Mouse (Mus musculus): ENCODE data around the gene Aym1. TPM values are rescaled to one million over a fixed set of nuclear protein-coding genes. Genes with fewer than 3 reads are reported as not detected.
A peak's percentile ranks its signal among the peaks of the same experiment; 100 is the strongest.
"Not testable (repeated sequence)": the region's sequence is repeated elsewhere in the genome, so short reads cannot be mapped to it uniquely, and the experiment has no call there.

Gene Aym1
- polyA plus RNA-seq, 1 experiment, result not detected

GRCm38 (mm10) chr5:113358833-113359232, 1.7 kb downstream of the Aym1 start:
- no peak for DNase-seq
- Histone ChIP-seq H3K27ac (ENCODE audit: insufficient read depth, low read length) (no peak overlapping the region), H3K4me1 (ENCODE audit: control insufficient read depth, insufficient read depth, low read length) (peaks cover 12% of the 10 kb centered on the region), H3K4me3 (replicated peaks; ENCODE audit: insufficient read depth, low read depth, low read length) (no peak overlapping the region), H3K27me3 (ENCODE audit: control insufficient read depth, insufficient read depth, low read length) (no peaks in the 10 kb centered on the region)
- TF ChIP-seq CTCF (IDR thresholded peaks at IDR 0.05; ENCODE audit: borderline replicate concordance, insufficient read depth, low read depth, low read length) (no peak), POLR2A (IDR thresholded peaks at IDR 0.05; ENCODE audit: borderline replicate concordance, insufficient read depth, low read length) (no peak)
- WGBS, result 40% methylated on average over 11 of the region's 11 CpGs

GRCm38 (mm10) chr5:113361283-113361682, 4.2 kb downstream of the Aym1 start:
- Histone ChIP-seq H3K4me1 (ENCODE audit: control insufficient read depth, insufficient read depth, low read length) (peaks cover 12% of the 10 kb centered on the region), H3K27me3 (ENCODE audit: control insufficient read depth, insufficient read depth, low read length) (no peaks in the 10 kb centered on the region), H3K27ac (ENCODE audit: insufficient read depth, low read length) (no peak overlapping the region), H3K4me3 (replicated peaks; ENCODE audit: insufficient read depth, low read depth, low read length) (no peak overlapping the region)
- no peak for TF ChIP-seq CTCF (IDR thresholded peaks at IDR 0.05; ENCODE audit: borderline replicate concordance, insufficient read depth, low read depth, low read length)
- TF ChIP-seq POLR2A (IDR thresholded peaks at IDR 0.05; ENCODE audit: borderline replicate concordance, insufficient read depth, low read length), result no peak
- WGBS, result 66% methylated on average over 7 of the region's 7 CpGs
- DNase-seq, result no peak

- DNase-seq, result peak; percentile 73 to 88
- 30% methylated on average over 9 of the region's 9 CpGs for WGBS
- H3K4me1 ChIP-seq (ENCODE audit: control insufficient read depth, insufficient read depth, low read length), result peaks cover 12% of the 10 kb centered on the region
- H3K27ac ChIP-seq (ENCODE audit: insufficient read depth, low read length), result no peak overlapping the region
- H3K4me3 ChIP-seq (replicated peaks; ENCODE audit: insufficient read depth, low read depth, low read length), result no peak overlapping the region
- no peaks in the 10 kb centered on the region for H3K27me3 ChIP-seq (ENCODE audit: control insufficient read depth, insufficient read depth, low read length)
- no peak for TF ChIP-seq POLR2A (IDR thresholded peaks at IDR 0.05; ENCODE audit: borderline replicate concordance, insufficient read depth, low read length)
- TF ChIP-seq CTCF (IDR thresholded peaks at IDR 0.05; ENCODE audit: borderline replicate concordance, insufficient read depth, low read depth, low read length), result no peak
These were observed 5.3 kb downstream of the Aym1 start for GRCm38 (mm10) chr5:113362258-113362996.

- 84% methylated on average over 8 of the region's 8 CpGs for WGBS
- TF ChIP-seq CTCF (IDR thresholded peaks at IDR 0.05; ENCODE audit: borderline replicate concordance, insufficient read depth, low read depth, low read length) (no peak), POLR2A (IDR thresholded peaks at IDR 0.05; ENCODE audit: borderline replicate concordance, insufficient read depth, low read length) (no peak)
- no peak overlapping the region for H3K27ac ChIP-seq (ENCODE audit: insufficient read depth, low read length)
- no peaks in the 10 kb centered on the region for H3K27me3 ChIP-seq (ENCODE audit: control insufficient read depth, insufficient read depth, low read length)
- DNase-seq, result no peak
- no peak overlapping the region for H3K4me3 ChIP-seq (replicated peaks; ENCODE audit: insufficient read depth, low read depth, low read length)
- H3K4me1 ChIP-seq (ENCODE audit: control insufficient read depth, insufficient read depth, low read length), result peaks cover 12% of the 10 kb centered on the region
These were observed 6.1 kb downstream of the Aym1 start for GRCm38 (mm10) chr5:113363177-113363576.

- H3K4me1 ChIP-seq (ENCODE audit: control insufficient read depth, insufficient read depth, low read length), result peaks cover 12% of the 10 kb centered on the region
- H3K27ac ChIP-seq (ENCODE audit: insufficient read depth, low read length), result no peak overlapping the region
- no peaks in the 10 kb centered on the region for H3K27me3 ChIP-seq (ENCODE audit: control insufficient read depth, insufficient read depth, low read length)
- WGBS, result 1% methylated on average over 20 of the region's 20 CpGs
- no peak overlapping the region for H3K4me3 ChIP-seq (replicated peaks; ENCODE audit: insufficient read depth, low read depth, low read length)
- DNase-seq, result peak; percentile 82 to 92
- TF ChIP-seq POLR2A (IDR thresholded peaks at IDR 0.05; ENCODE audit: borderline replicate concordance, insufficient read depth, low read length) (no peak), CTCF (IDR thresholded peaks at IDR 0.05; ENCODE audit: borderline replicate concordance, insufficient read depth, low read depth, low read length) (peak; percentile 98)
These were observed 8.8 kb downstream of the Aym1 start for GRCm38 (mm10) chr5:113365921-113366320.

GRCm38 (mm10) chr5:113367726-113368125, 10.6 kb downstream of the Aym1 start:
- not testable (repeated sequence) for H3K4me3 ChIP-seq (replicated peaks; ENCODE audit: insufficient read depth, low read depth, low read length); H3K27ac ChIP-seq (ENCODE audit: insufficient read depth, low read length); DNase-seq; H3K27me3 ChIP-seq (ENCODE audit: control insufficient read depth, insufficient read depth, low read length)
- peaks cover 10% of the 10 kb centered on the region for H3K4me1 ChIP-seq (ENCODE audit: control insufficient read depth, insufficient read depth, low read length)

GRCm38 (mm10) chr5:113369262-113369868, 12.3 kb downstream of the Aym1 start:
- no peaks in the 10 kb centered on the region for H3K27me3 ChIP-seq (ENCODE audit: control insufficient read depth, insufficient read depth, low read length)
- peaks cover 14% of the 10 kb centered on the region; the same call in 1 of the 2 replicates for H3K4me1 ChIP-seq (ENCODE audit: control insufficient read depth, insufficient read depth, low read length)
- DNase-seq, result peak; percentile 46 to 56
- no peak overlapping the region for H3K27ac ChIP-seq (ENCODE audit: insufficient read depth, low read length)
- H3K4me3 ChIP-seq (replicated peaks; ENCODE audit: insufficient read depth, low read depth, low read length), result no peak overlapping the region
- 66% methylated on average over 17 of the region's 17 CpGs for WGBS
- TF ChIP-seq CTCF (IDR thresholded peaks at IDR 0.05; ENCODE audit: borderline replicate concordance, insufficient read depth, low read depth, low read length) (no peak), POLR2A (IDR thresholded peaks at IDR 0.05; ENCODE audit: borderline replicate concordance, insufficient read depth, low read length) (no peak)

- peaks cover 23% of the 10 kb centered on the region for H3K4me1 ChIP-seq (ENCODE audit: control insufficient read depth, insufficient read depth, low read length)
- H3K27ac ChIP-seq (ENCODE audit: insufficient read depth, low read length), result no peak overlapping the region
- WGBS, result 59% methylated on average over 4 of the region's 4 CpGs
- no peak for DNase-seq
- H3K27me3 ChIP-seq (ENCODE audit: control insufficient read depth, insufficient read depth, low read length), result no peaks in the 10 kb centered on the region
- no peak overlapping the region for H3K4me3 ChIP-seq (replicated peaks; ENCODE audit: insufficient read depth, low read depth, low read length)
- no peak for TF ChIP-seq CTCF (IDR thresholded peaks at IDR 0.05; ENCODE audit: borderline replicate concordance, insufficient read depth, low read depth, low read length)
- TF ChIP-seq POLR2A (IDR thresholded peaks at IDR 0.05; ENCODE audit: borderline replicate concordance, insufficient read depth, low read length), result no peak
These were observed 15.4 kb downstream of the Aym1 start for GRCm38 (mm10) chr5:113372449-113372848.
